Mouse (Mus musculus): ENCODE measurements around the gene Coro6.

DNA sequence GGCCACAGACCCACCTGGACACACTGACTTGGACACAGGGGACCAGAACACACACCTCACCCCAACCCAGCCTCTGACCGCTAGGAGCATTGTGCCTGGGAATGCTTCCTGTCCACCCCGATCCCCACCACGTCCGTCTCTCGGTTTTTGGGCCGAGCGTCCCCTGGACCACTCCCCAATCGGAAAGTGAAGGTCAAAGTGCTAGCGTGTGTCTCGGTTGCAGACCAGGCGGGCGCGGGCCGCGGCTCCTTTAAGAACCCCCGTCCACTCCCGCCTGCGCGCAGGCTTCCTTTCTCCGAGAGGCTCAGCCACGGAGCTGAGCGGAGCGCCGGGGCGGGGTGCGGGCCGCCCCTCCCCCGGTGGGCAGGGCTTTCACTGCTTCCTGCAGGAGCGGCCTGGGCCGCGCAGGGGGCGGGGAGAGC, 30.7 kb downstream of the Coro6 start:
- TF ChIP-seq POLR2A (IDR thresholded peaks at IDR 0.05; ENCODE audit: low read depth, low read length) (no peak), CTCF (conservative IDR thresholded peaks at IDR 0.05; ENCODE audit: insufficient read depth, insufficient read length, low read depth, low read length) (peak; percentile 24; the same call in 1 of the 2 replicates)

Measured in kidney, adult 2 months (tissue).